Mouse (Mus musculus): ENCODE data around the gene Bpifb4. TPM values are rescaled to one million over a fixed set of nuclear protein-coding genes. Genes with fewer than 3 reads are reported as not detected.

The Bpifb4 gene
- total and polyA plus RNA-seq, 3 experiments, result not detected

DNA sequence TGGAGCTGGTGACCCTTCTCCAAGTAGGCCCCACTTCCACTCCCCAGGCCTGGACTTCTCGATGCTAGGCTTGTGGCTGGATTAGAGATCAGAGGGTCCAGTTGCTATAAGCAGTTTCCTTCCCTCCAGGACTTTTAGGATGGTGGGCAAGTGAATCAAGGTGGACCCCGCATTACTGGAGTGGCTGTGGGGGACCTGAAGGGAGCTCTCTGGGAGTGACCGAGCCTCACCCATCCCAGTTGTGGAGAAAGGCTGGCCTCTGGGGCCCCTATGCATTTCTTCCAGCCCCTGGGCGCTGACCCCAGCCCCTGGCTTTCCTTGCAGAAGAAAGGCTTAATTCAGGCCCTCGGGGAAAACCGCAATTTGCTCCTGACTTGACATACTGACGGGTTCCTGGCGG is 20.1 kb upstream of the Bpifb4 start, which contains the start of gene Bpifb3:
TSS of gene Bpifb3 (plus strand) at position 301 of the 400 bp plus-strand sequence.
- Histone ChIP-seq H3K27me3 (ENCODE audit: insufficient read depth, low read length) (no peaks in the 10 kb centered on the region; the same call in none of the 2 replicates), H3K4me1 (ENCODE audit: insufficient read depth, low read depth, low read length) (no peaks in the 10 kb centered on the region), H3K4me3 (ENCODE audit: low read depth, low read length) (no peak within 1 kb of the TSS), H3K9me3 (replicated peaks) (no peaks in the 10 kb centered on the region), H3K36me3 (replicated peaks) (no peaks in the 10 kb centered on the region)
- DNase-seq (ENCODE audit: low spot score) (no peak), ATAC-seq (ENCODE audit: extremely low read depth, insufficient number of reproducible peaks, low FRiP score, poor library complexity, severe bottlenecking) (no peak)
- no peak for TF ChIP-seq GATA1 (IDR thresholded peaks at IDR 0.05; ENCODE audit: borderline replicate concordance, low read length)
- TF ChIP-seq CTCF (IDR thresholded peaks at IDR 0.05; ENCODE audit: low read depth, low read length), result no peak
- TF ChIP-seq TAL1 (conservative IDR thresholded peaks at IDR 0.05; ENCODE audit: low read depth, low read length), result no peak
- no peak for TF ChIP-seq POLR2AphosphoS5 (IDR thresholded peaks at IDR 0.05; ENCODE audit: insufficient replicate concordance, low read depth, low read length)
- no peak for TF ChIP-seq GATA2 (IDR thresholded peaks at IDR 0.05; ENCODE audit: borderline replicate concordance, low read depth, low read length)

GRCm38 (mm10) chr2:153921246-153921645 is 16.8 kb upstream of the Bpifb4 start:
- no peak for TF ChIP-seq GATA2 (IDR thresholded peaks at IDR 0.05; ENCODE audit: borderline replicate concordance, low read depth, low read length)
- no peak for TF ChIP-seq TAL1 (conservative IDR thresholded peaks at IDR 0.05; ENCODE audit: low read depth, low read length)
- no peak for TF ChIP-seq CTCF (IDR thresholded peaks at IDR 0.05; ENCODE audit: low read depth, low read length)
- TF ChIP-seq GATA1 (IDR thresholded peaks at IDR 0.05; ENCODE audit: borderline replicate concordance, low read length), result no peak
- no peak for TF ChIP-seq POLR2AphosphoS5 (IDR thresholded peaks at IDR 0.05; ENCODE audit: insufficient replicate concordance, low read depth, low read length)
- no peak for ATAC-seq (ENCODE audit: extremely low read depth, insufficient number of reproducible peaks, low FRiP score, poor library complexity, severe bottlenecking)
- DNase-seq (ENCODE audit: low spot score), result no peak
- peaks cover 2% of the 10 kb centered on the region for H3K27me3 ChIP-seq (ENCODE audit: insufficient read depth, low read length)
- no peak overlapping the region for H3K4me3 ChIP-seq (ENCODE audit: low read depth, low read length)
- no peaks in the 10 kb centered on the region for H3K9me3 ChIP-seq (replicated peaks)
- H3K36me3 ChIP-seq (replicated peaks), result no peaks in the 10 kb centered on the region
- no peaks in the 10 kb centered on the region for H3K4me1 ChIP-seq (ENCODE audit: insufficient read depth, low read depth, low read length)

- ATAC-seq (ENCODE audit: extremely low read depth, insufficient number of reproducible peaks, low FRiP score, poor library complexity, severe bottlenecking) (no peak), DNase-seq (ENCODE audit: low spot score) (peak; percentile 23)
- no peaks in the 10 kb centered on the region for H3K36me3 ChIP-seq (replicated peaks)
- no peaks in the 10 kb centered on the region for H3K4me1 ChIP-seq (ENCODE audit: insufficient read depth, low read depth, low read length)
- peaks cover 21% of the 10 kb centered on the region; the same call in 1 of the 2 replicates for H3K27me3 ChIP-seq (ENCODE audit: insufficient read depth, low read length)
- no peaks in the 10 kb centered on the region for H3K9me3 ChIP-seq (replicated peaks)
- TF ChIP-seq CTCF (IDR thresholded peaks at IDR 0.05; ENCODE audit: low read depth, low read length) (peak; percentile 73), TAL1 (conservative IDR thresholded peaks at IDR 0.05; ENCODE audit: low read depth, low read length) (no peak), GATA1 (IDR thresholded peaks at IDR 0.05; ENCODE audit: borderline replicate concordance, low read length) (no peak), GATA2 (IDR thresholded peaks at IDR 0.05; ENCODE audit: borderline replicate concordance, low read depth, low read length) (no peak), POLR2AphosphoS5 (IDR thresholded peaks at IDR 0.05; ENCODE audit: insufficient replicate concordance, low read depth, low read length) (no peak)
- no peak overlapping the region for H3K4me3 ChIP-seq (ENCODE audit: low read depth, low read length)
Measured at GRCm38 (mm10) chr2:153929871-153930413, 8.1 kb upstream of the Bpifb4 start.

DNA sequence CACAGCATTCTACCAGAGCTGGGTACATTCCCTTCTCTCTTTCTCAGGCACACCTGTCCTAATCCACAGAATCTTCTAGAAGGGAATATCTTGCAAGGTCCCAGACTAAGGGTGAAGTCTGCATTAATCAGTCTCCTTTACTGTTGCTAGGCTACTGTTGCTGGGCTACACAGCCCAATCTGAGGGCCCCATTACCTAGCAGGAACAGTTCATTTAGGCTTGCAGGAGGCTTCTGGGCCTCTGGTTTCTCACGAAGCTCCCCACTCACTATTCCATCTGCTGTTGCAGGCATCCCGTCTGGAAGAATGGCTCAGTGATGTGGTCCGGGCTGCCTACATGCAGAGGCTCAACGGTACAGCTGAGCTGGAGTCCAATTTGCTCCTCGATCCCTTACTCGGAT is 6.9 kb upstream of the Bpifb4 start:
- Histone ChIP-seq H3K9me3 (replicated peaks) (no peaks in the 10 kb centered on the region), H3K4me1 (ENCODE audit: insufficient read depth, low read depth, low read length) (no peaks in the 10 kb centered on the region), H3K27me3 (ENCODE audit: insufficient read depth, low read length) (peaks cover 24% of the 10 kb centered on the region), H3K36me3 (replicated peaks) (no peaks in the 10 kb centered on the region), H3K4me3 (ENCODE audit: low read depth, low read length) (no peak overlapping the region)
- DNase-seq (ENCODE audit: low spot score) (no peak), ATAC-seq (ENCODE audit: extremely low read depth, insufficient number of reproducible peaks, low FRiP score, poor library complexity, severe bottlenecking) (no peak)
- no peak for TF ChIP-seq GATA2 (IDR thresholded peaks at IDR 0.05; ENCODE audit: borderline replicate concordance, low read depth, low read length)
- TF ChIP-seq POLR2AphosphoS5 (IDR thresholded peaks at IDR 0.05; ENCODE audit: insufficient replicate concordance, low read depth, low read length), result no peak
- TF ChIP-seq CTCF (IDR thresholded peaks at IDR 0.05; ENCODE audit: low read depth, low read length), result no peak
- TF ChIP-seq GATA1 (IDR thresholded peaks at IDR 0.05; ENCODE audit: borderline replicate concordance, low read length), result no peak
- no peak for TF ChIP-seq TAL1 (conservative IDR thresholded peaks at IDR 0.05; ENCODE audit: low read depth, low read length)

DNA sequence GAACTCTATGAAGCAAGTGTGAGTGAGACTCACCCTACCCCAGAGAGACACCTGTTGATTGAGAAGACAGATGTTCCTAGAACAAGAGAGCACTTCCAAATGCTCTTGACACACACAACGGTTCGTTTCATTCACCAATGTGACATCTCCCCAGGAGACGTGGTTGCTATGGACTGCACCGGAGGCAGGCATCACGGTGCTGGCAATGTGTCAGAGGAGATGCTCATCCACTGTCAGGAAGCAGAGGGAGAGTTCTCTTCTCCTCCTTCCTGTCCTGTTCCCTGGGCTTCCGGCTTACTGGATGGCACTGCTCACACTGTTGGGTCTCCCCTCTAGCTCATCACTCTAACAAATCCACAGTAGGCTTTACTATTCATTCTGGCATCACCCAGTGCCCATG is 4.7 kb upstream of the Bpifb4 start:
- TF ChIP-seq CTCF (IDR thresholded peaks at IDR 0.05; ENCODE audit: low read depth, low read length) (no peak), POLR2AphosphoS5 (IDR thresholded peaks at IDR 0.05; ENCODE audit: insufficient replicate concordance, low read depth, low read length) (no peak), GATA2 (IDR thresholded peaks at IDR 0.05; ENCODE audit: borderline replicate concordance, low read depth, low read length) (no peak), GATA1 (IDR thresholded peaks at IDR 0.05; ENCODE audit: borderline replicate concordance, low read length) (no peak)
- H3K27me3 ChIP-seq (ENCODE audit: insufficient read depth, low read length), result peaks cover 27% of the 10 kb centered on the region
- ATAC-seq (ENCODE audit: extremely low read depth, insufficient number of reproducible peaks, low FRiP score, poor library complexity, severe bottlenecking), result no peak

GRCm38 (mm10) chr2:153935348-153935747 is 2.7 kb upstream of the Bpifb4 start:
- DNase-seq (ENCODE audit: low spot score), result no peak
- H3K4me1 ChIP-seq (ENCODE audit: insufficient read depth, low read depth, low read length), result peaks cover 21% of the 10 kb centered on the region
- peaks cover 22% of the 10 kb centered on the region for H3K27me3 ChIP-seq (ENCODE audit: insufficient read depth, low read length)
- no peak for ATAC-seq (ENCODE audit: extremely low read depth, insufficient number of reproducible peaks, low FRiP score, poor library complexity, severe bottlenecking)
- H3K36me3 ChIP-seq (replicated peaks), result no peaks in the 10 kb centered on the region
- no peak overlapping the region for H3K4me3 ChIP-seq (ENCODE audit: low read depth, low read length)
- TF ChIP-seq POLR2AphosphoS5 (IDR thresholded peaks at IDR 0.05; ENCODE audit: insufficient replicate concordance, low read depth, low read length), result no peak
- TF ChIP-seq GATA1 (IDR thresholded peaks at IDR 0.05; ENCODE audit: borderline replicate concordance, low read length), result no peak
- no peak for TF ChIP-seq GATA2 (IDR thresholded peaks at IDR 0.05; ENCODE audit: borderline replicate concordance, low read depth, low read length)
- no peak for TF ChIP-seq CTCF (IDR thresholded peaks at IDR 0.05; ENCODE audit: low read depth, low read length)
- no peak for TF ChIP-seq TAL1 (conservative IDR thresholded peaks at IDR 0.05; ENCODE audit: low read depth, low read length)
- no peaks in the 10 kb centered on the region for H3K9me3 ChIP-seq (replicated peaks)

More for the DNA sequence above, 4.7 kb upstream of the Bpifb4 start:
- no peak for DNase-seq (ENCODE audit: low spot score)
- Histone ChIP-seq H3K4me1 (ENCODE audit: insufficient read depth, low read depth, low read length) (peaks cover 16% of the 10 kb centered on the region), H3K36me3 (replicated peaks) (no peaks in the 10 kb centered on the region), H3K4me3 (ENCODE audit: low read depth, low read length) (no peak overlapping the region), H3K9me3 (replicated peaks) (no peaks in the 10 kb centered on the region)
